Mouse (Mus musculus) thymus, postnatal 14 days (tissue): ENCODE data around the gene Zap70.

Source experiments
- DNase-seq: peaks from one replicate; pipeline ENCODE4 v3.0.0; 2021

Zap70 gene

GRCm38 (mm10) chr1:36780793-36781192 is 19.2 kb downstream of the Zap70 start:
- DNase-seq: no peak

- DNase-seq: no peak
These were observed 20.9 kb downstream of the Zap70 start for GRCm38 (mm10) chr1:36782476-36782875.

DNA sequence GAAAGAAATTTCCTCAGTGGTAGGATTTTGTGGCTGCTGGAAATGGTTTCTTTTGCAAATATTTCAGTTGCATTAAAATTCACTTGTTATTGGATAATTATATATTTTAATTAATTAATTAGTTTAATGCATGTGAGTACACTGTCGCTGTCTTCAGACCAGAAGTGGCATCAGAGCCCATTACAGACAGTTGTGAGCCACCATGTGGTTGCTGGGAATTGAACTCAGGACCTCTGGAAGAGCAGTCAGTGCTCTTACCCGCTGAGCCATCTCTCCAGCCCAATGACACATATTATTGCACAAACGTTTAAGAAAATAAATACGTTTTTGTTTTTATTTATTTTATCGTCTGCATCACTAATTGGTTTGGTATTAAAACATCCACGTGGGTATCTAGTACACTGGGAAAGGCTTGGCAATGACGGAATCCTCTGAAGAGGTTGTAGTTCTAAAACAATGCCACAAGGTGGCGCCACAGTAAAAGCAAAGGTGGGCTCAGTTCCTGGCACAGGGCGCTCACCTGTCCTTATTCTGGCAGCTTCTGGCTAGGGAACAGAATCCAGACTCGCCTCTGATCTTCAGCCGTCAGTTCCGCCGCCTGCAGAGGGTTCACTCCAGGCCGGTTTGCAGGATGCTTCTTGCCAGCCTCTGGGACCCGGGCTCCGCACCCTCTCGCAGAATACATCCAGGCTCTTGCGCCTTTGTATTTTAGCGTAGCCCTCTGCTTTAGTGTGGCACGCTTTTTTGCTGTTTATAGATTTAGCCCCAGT is 23.0 kb downstream of the Zap70 start:
- DNase-seq: peak; percentile 78

- peak; percentile 45 for DNase-seq
These were observed 23.6 kb downstream of the Zap70 start for GRCm38 (mm10) chr1:36785238-36785641.

DNA sequence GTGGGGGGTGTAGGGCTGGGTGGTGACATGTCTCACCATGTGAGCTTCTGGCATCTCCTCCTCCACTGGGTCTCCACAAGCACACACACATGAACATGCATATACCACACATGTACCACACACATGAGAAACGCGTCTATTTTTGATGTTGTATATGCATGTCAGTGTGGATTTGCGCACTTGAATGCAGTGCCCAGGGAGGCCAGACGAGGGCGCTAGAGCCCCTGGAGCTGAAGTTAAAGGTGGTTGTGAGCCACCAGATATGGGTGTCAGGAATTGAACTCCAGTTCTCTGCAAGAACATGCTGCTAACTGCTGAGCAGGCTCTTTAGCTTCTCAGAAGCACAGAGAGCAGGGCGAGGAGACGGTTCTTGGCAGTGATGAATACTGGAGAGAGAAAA is 24.8 kb downstream of the Zap70 start:
- no peak for DNase-seq

GRCm38 (mm10) chr1:36789416-36789815 is 27.8 kb downstream of the Zap70 start:
- DNase-seq: no peak

GRCm38 (mm10) chr1:36796711-36797110 is 35.1 kb downstream of the Zap70 start:
- no peak for DNase-seq

GRCm38 (mm10) chr1:36797481-36797880 is 35.9 kb downstream of the Zap70 start:
- peak; percentile 72 for DNase-seq

DNA sequence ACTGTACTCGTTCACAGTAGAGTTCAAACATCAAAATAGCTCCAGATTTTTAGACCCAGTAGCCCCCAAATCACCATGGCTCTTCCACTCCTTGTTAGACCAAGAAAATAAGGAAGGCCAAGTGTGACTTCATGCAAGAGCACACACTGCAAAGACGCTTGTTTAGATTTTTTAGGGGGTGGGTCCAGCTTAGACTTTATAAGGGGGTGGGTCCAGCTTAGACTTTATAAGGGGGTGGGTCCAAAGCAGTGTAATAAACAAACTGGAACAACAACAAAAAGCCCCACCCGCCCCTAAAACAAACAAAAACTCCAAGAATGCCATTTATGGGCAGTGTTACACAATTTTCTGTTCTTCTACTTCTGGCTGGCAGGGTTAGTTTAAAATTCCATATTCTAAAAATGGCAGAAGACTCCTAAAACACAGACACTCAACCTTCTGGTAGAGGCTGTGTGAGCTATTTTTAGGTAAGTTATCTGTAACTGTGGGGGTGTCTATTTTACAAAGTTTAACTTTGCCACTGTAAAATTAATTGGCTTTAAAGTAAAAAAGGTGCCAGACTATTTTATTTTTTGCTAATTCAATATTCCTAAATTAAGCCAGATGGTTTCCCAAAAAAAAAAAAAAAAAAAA is 38.9 kb downstream of the Zap70 start:
- DNase-seq: no peak

GRCm38 (mm10) chr1:36804259-36804658 is 42.7 kb downstream of the Zap70 start:
- no peak for DNase-seq

GRCm38 (mm10) chr1:36804833-36805232 is 43.2 kb downstream of the Zap70 start:
- no peak for DNase-seq

- DNase-seq: no peak
These were observed 44.7 kb downstream of the Zap70 start for GRCm38 (mm10) chr1:36806181-36806905.

GRCm38 (mm10) chr1:36807086-36807485 is 45.5 kb downstream of the Zap70 start:
- no peak for DNase-seq

GRCm38 (mm10) chr1:36807782-36808565 is 46.4 kb downstream of the Zap70 start:
- no peak for DNase-seq

DNA sequence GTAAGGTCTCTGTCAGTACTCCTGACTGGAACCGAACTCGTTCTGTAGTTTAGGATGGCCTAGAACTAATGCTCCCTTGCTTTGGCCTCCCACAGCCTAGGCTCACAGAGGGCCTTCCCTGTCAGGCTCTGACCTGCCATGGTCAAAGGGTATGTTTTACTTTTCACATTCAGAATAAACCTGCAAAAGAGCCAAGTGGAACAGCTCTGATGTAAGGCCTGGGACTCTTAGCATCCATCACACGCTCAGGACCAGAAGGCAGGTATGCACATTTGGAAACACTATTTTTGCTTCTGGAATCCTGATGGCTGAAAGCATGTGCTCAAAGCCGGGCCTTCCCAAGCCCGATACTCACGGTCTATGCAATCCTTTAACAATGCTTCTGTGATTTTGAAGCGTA is 50.2 kb downstream of the Zap70 start:
- no peak for DNase-seq

DNA sequence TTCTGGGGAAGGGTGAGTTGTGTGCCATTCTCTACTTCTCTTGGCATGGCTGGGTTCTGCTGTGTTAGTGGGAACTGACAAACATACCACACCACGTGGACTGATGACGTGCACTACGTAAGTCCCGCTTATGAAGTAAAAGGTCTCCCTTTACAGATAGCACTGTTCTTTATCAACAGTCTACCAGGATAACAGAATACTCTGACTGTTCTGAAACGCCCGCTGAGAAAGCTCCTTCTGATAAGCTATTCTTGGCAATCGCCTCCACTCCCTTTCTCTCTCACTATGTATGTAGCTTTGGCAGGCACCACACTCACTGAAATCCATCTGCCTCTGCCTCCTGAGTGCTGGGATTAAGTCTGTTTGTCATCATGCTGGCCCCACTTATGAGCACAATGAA is 51.8 kb downstream of the Zap70 start:
- no peak for DNase-seq

GRCm38 (mm10) chr1:36814271-36814903 is 52.8 kb downstream of the Zap70 start:
- DNase-seq: no peak

DNA sequence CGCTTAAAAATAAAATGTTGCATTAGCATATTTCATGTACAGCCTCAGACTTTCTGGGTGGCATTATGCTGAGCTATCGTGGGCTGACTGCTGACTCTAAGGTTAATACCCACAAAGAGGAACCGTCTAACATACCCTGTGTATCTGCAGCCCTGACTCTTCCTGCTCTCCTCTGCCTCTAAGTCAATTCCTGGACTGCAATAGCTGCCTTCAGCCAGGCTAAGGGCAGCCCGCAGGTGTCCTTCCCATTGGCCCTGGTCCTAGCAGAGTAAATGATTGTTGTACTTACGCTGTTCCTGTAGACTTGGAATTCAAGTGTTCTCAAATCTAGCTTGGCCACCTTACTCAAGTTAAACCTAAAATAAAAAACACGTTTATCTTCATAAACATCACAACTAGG is 53.6 kb downstream of the Zap70 start:
- DNase-seq: no peak

- peak; percentile 30 for DNase-seq
These were observed 60.3 kb downstream of the Zap70 start for GRCm38 (mm10) chr1:36821918-36822317.

- DNase-seq: no peak
These were observed 62.8 kb downstream of the Zap70 start for GRCm38 (mm10) chr1:36824356-36824755.

DNA sequence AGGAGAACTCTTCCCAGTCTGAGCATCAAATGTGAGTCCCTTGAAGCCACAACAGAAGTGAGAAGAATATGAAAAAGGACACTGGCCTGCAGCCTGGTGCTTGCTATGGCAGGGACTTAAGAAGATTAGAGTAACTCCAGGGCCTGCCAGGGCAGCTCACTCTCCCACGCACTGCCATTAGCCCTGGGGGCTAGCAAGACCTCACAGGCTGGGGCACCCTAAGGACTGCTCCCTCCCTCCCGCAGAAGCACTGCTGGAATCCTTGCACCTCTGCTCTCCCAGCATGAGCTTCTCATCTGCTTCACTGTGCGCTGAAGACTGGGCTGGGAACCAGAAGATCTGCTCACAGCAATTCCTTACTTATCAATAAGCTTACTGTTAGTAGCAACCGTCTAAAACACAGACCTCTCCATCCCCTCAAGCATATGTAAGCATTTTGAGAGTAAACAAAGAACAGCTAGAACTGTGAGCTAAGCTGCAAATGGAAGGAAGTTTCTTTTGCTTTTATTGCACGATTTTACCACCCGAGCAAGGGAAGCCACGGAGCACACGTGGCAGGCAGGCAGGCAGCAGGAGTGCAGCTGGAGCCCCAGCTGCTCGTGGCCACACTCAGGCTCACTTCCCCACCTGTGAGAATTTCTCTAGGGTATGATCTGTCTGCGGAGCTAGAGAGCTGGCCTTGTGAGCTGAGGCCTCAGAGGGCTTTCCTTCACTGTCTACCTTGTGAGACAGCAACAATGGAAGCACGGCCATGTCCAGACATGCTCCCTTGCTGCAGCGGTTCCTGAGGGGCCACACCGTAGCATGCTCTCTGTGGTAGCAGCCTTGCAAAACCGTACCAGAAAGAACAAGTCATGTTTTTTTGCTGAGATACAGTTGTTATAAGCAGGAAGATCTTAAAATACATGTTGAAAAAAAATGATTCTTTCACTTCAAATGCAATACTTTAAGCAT is 69.6 kb downstream of the Zap70 start:
- DNase-seq: peak; percentile 55
